In genomic region chr9:14596427-14596826, GRCm38 (mm10) we compare ENCODE assay signal across 10 mouse cellular contexts. TPM values are rescaled to one million over a fixed set of nuclear protein-coding genes. Genes with fewer than 3 reads are reported as not detected.
A peak's percentile ranks its signal among the peaks of the same experiment; 100 is the strongest.
DNase-seq lines count a peak whose midpoint lies in the region; ATAC-seq and TF ChIP-seq lines count a peak whose summit lies in the region.
"Had no signal": no experiment of that assay in that cellular context is flagged by ENCODE, and none has a peak within 500 bp of the region (broad histone marks: within the 10 kb centered on the region; RNA-seq: fewer than 3 reads in every experiment).

No protein-coding gene starts in this region.

- H3K4me3 ChIP-seq in heart, embryonic 15.5 days = no peak overlapping the region
- H3K4me3 ChIP-seq in C2C12 (ENCODE audit: insufficient read depth, poor library complexity, severe bottlenecking) = no peak overlapping the region

- 49% methylated on average over 5 of the region's 5 CpGs for WGBS in heart, embryonic 15.5 days

- H3K79me3 ChIP-seq in C2C12 (ENCODE audit: low read depth) = peaks cover 16% of the 10 kb centered on the region

- peaks cover 42% of the 10 kb centered on the region for H3K79me2 ChIP-seq in C2C12 (ENCODE audit: control insufficient read depth, insufficient read depth)

- H3K36me3 ChIP-seq in heart, embryonic 15.5 days = peaks cover 37% of the 10 kb centered on the region
- H3K36me3 ChIP-seq in C2C12 (ENCODE audit: control insufficient read depth, insufficient read depth) = peaks cover 28% of the 10 kb centered on the region

- peak; percentile 85 for ATAC-seq in heart, embryonic 15.5 days (replicated peaks; ENCODE audit: insufficient number of reproducible peaks, insufficient read depth, low FRiP score, low read depth)
- ATAC-seq in activated CD4-positive, CD25-positive, alpha-beta regulatory T cell, adult 4 months = no peak

- no peak for TF ChIP-seq CTCF in C2C12 (IDR thresholded peaks at IDR 0.05; ENCODE audit: control insufficient read depth, insufficient read depth, insufficient read length)

- H3K4me1 ChIP-seq in heart, embryonic 15.5 days (replicated peaks) = peaks cover 43% of the 10 kb centered on the region

- peak overlapping the region; percentile 90 for H3K27ac ChIP-seq in heart, embryonic 15.5 days

- no peak overlapping the region; the same call in 1 of the 2 replicates for H3K9ac ChIP-seq in heart, embryonic 15.5 days

- peak overlapping the region; percentile 29; the same call in 1 of the 2 replicates for H3K4me2 ChIP-seq in heart, embryonic 15.5 days

- no peaks in the 10 kb centered on the region for H3K27me3 ChIP-seq in heart, embryonic 15.5 days
- H3K27me3 ChIP-seq in C2C12 (ENCODE audit: control insufficient read depth, insufficient read depth, insufficient read length) = no peaks in the 10 kb centered on the region

- H3ac ChIP-seq in C2C12 (ENCODE audit: control insufficient read depth, insufficient read length, low read depth) = no peak overlapping the region

- H3K9me3 ChIP-seq in heart, embryonic 15.5 days (replicated peaks) = no peaks in the 10 kb centered on the region

- no peak for DNase-seq in heart, adult 11 months
- DNase-seq in fibroblast of lung, adult 2 months (ENCODE audit: low read depth) = peak; percentile 73
- DNase-seq in left cerebral cortex, adult 8-10 months (ENCODE audit: low spot score in 2 of 2) = peak; percentile 34 to 72
- no peak for DNase-seq in kidney, postnatal 10 days
- DNase-seq in c-Kit-positive CD71-positive TER-119-positive erythroid progenitor cells, embryonic 14.5 days (ENCODE audit: low spot score) = no peak
- DNase-seq: cerebellum, adult 18-20 months; kidney, postnatal 14 days had no signal

TF ChIP-seq in C2C12, 6 proteins besides CTCF, POLR2A, EP300 and RAD21:
- TF ChIP-seq CEBPB (IDR thresholded peaks at IDR 0.05; ENCODE audit: low read depth) = no peak
- TF ChIP-seq USF1 (IDR thresholded peaks at IDR 0.05; ENCODE audit: low read depth) = peak; percentile 96
- no peak for TF ChIP-seq MYOG (IDR thresholded peaks at IDR 0.05; ENCODE audit: control insufficient read depth, extremely low read depth, insufficient read length)
- peak; percentile 75 for TF ChIP-seq MAX (IDR thresholded peaks at IDR 0.05)
- TF ChIP-seq FOSL1 (IDR thresholded peaks at IDR 0.05; ENCODE audit: insufficient read depth, low read length, poor library complexity, severe bottlenecking) = peak; percentile 49
- peak; percentile 42 for TF ChIP-seq MYOD1 (IDR thresholded peaks at IDR 0.05; ENCODE audit: control insufficient read depth, insufficient read length, low read depth)

RNA-seq across cellular contexts. Expression of gene Amotl1, which starts 48.4 kb away (rescaled TPM):
- polyA plus RNA-seq in heart, embryonic 15.5 days (2015; fragmentation: Nextera tagmentation; extraction: Ambion mirVana) = 16.1 and 19.6 TPM in 2 replicates
- 17.3 TPM for polyA plus RNA-seq in C2C12 (2012; fragmentation: generic; extraction: Trizol)
- total RNA-seq in left cerebral cortex, adult 8-10 months (2022) = 10 to 100 TPM; 19.7 to 25.3 (median 21.9) TPM
- polyA plus RNA-seq in activated CD4-positive, CD25-positive, alpha-beta regulatory T cell, adult 4 months (2017; shearing (Covaris generic)) = under 1 TPM; 0.32 to 0.57 TPM

Comparison
In these comparisons a context has a peak if more than half of its experiments do, and no peak if none do; other contexts are left out.
1. DNase-seq: peak in fibroblast of lung, adult 2 months (single experiment) and left cerebral cortex, adult 8-10 months (2 of 2); none in heart, adult 11 months (single experiment), kidney, postnatal 10 days (single experiment) and c-Kit-positive CD71-positive TER-119-positive erythroid progenitor cells, embryonic 14.5 days (single experiment).
2. RNA of gene Amotl1, which starts 48.4 kb away (polyA plus RNA-seq): 17.3 TPM in C2C12 (single experiment) and 16.1 to 19.6 TPM in heart, embryonic 15.5 days; 0.32 to 0.57 TPM in activated CD4-positive, CD25-positive, alpha-beta regulatory T cell, adult 4 months; every median in the first group is over 10 times any median in the second.